Mouse (Mus musculus) ovary, postnatal 14 days (tissue): ENCODE results near the gene Sfr1.

ENCODE experiments used
- DNase-seq: peaks from one replicate; pipeline ENCODE4 v3.0.0; 2022; ENCODE audit warnings: low spot score

Gene Sfr1

DNA sequence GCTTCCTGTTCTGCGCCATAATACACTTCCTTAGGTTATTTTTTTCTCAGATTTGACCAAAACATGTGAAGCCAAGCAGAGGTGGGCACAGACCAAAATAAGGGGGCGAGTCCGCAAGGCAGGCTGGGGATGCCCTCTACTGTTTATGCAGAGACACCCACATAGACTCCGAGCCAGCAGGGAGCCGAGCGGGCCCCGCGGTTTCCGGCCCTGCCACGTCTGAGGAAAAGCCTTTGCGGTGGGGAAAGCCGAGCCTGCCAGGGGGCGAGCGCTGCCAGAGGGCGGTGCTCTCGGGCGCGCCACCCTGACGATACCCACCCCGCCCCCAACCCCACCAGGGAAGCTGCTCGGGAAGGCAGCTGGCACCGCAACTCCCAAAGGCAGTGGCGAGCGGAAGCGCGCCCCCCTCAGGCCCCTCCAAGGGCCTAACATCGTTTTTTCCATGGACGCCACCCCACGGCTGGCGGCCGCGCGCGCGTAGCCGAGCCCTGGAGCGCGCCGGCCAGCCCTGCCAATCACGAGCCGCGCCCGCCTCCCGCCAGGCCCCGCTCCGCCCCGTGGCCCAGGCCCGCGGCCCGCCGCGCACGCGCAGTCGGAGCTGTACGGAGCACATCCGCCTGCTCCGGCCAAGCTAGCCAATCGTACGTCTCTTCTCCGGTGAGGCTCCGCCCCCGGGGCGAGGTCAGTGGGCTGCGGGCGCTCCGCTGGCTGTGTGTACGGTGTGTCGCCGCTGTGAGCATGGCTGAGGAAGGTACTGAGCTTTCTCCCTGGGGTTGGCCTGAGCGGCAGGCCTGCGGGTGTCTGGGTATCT lies at the start of gene Sfr1:
Gene Sfr1, plus strand, starts transcription at position 612 of the 811 bp plus-strand sequence.
- peak; percentile 99 for DNase-seq

DNA sequence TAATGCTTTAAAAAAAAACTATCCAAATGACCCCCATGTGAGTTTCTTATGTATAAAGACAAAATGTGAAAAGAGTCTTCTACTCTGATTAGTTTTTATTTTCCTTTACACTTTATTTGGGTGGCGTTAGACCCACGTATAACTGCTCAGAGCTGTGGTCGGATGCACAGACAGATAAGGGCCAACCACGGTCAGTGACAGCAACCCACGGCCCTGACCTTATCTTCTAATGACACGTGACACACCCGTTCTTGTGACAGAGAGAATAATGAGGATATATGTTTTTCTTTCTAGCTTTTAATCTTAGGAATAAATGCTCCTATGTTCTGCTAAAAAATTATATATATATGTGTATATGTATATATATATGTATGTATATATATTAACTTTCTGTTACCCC lies 41.9 kb upstream of the Sfr1 start:
- DNase-seq = no peak

DNA sequence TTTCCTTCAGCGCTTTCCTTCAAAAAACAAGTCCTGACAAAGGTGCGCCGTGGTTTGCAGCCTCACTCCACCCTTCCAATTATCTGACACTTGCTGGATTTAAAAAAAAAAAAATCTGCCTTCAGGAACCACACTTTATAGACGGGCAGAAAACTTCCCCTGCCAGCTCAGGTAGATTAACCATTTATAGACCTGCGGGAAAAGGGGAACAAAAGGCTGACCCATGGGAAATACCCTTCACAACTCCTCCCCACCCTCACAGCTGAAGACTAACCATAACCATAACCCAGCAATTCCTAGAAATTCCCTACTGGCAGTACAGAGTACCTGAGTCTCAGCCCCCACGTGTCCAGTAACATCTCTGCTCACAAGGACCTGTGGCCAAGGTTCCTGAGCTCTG lies 39.5 kb upstream of the Sfr1 start, which contains the start of gene Col17a1:
Gene Col17a1, minus strand, starts transcription at position 101 of the 400 bp plus-strand sequence.
- no peak for DNase-seq

DNA sequence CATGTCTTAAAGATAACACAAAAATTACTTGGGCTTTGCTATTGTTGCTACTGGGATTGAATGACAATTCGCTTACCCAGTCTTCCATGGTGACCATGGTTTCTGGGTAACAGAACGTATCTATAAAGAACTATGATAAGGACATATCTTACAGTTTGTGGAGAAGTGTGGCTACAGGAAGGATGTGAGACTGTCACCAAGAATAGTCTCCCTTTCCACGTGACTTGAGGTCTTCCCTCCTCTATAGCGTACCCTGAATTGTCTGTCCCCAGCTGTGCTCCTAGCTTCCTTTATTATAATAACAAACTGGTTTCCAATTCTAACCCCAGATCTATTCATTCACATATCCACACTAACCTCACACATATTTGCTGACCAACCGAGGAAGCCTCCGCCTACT lies 35.8 kb upstream of the Sfr1 start:
- no peak for DNase-seq

DNA sequence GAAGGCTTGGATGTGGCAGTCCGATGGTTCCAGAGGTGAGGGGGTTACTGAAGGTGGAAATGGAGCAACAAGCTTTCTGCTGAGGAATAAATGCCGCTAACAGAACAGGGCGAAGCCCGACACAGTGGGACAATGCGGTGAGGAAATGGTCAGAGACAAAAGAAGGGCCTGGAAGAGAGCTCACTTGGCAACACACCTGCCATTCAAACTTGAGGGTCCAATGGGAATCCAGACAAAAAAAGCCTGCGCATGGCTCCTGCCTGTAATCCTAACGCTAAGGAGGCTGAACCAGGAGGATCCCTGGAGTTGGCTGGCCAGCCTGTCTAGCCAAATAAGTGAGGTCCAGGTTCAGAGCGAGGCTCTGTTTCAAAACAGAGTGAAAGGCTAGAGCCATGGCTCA lies 35.1 kb upstream of the Sfr1 start:
- DNase-seq = no peak

DNA sequence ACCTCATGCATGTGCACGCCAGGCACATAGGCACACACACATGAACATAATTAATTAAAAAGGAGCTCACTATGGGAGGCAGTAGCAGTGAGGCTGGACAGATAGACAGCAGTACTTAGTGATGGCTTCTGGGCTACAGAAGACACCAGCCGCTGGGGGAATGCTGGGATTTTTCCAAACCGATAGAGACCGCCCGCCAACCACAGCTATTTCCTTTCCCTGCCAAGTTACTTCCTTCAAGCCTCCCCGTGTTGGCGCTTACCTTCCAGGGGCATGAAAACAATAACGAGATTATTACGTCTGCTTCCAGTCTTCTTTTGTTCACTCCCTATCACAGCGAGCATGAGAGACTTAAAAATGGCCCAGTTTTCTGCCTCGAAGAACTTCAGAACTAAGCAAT lies 34.4 kb upstream of the Sfr1 start:
- no peak for DNase-seq

DNA sequence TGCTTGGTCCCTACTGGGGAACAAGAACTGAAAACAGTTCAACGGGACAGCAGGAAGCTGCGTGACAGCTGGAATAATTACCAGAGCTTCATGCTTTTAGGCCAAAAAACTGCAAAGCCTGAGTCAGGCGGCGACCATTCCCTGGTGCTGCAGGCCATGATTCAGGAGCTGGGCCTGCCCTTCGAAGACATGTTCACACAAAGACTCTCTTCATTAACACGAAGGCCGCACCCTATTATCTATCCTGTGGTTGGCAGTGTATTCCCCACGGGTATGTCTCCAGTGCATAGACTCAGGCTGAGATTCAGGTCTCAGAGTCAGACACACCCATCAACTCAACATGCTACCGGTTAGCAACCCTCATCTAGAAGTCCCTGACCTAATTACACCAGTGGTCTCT lies 33.2 kb upstream of the Sfr1 start:
- no peak for DNase-seq

DNA sequence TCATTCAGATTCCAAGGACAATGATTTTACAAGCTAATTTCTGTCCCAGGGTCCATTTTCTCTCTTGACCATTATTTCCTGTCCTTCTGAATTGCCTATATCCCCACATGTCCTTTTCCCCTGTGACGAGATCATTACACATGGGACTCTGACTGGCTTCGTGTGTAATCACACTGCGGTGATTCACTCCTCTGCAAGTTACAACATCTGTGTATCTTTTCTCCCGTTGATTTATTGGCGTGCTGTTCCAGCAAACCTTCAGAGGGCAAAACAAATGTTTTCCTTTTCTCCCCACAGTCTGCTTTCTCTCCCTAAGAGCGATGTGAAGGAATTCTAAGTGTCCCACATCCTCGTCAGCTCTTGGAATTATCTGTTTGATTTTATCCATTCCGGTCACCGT lies 31.7 kb upstream of the Sfr1 start:
- DNase-seq = peak; percentile 13

DNA sequence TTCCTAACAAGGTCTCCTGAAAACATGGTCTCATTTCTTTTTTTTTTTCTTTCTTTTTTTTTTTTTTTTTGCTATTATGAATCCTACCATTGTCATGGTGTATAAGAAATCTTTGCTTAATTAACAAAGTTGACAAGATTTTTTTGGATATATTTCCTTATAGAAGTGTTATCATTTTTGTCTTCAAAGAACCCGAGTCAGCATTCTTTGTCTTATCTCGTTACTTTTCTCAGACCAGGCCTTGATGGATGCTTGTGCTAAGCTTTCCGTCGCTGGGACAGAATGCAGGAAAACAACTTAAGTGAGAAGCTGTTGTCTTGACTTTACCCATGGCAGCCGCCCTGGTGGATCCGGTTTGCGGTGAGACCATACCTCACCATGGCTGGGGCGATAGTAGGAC lies 31.0 kb upstream of the Sfr1 start:
- DNase-seq = no peak

DNA sequence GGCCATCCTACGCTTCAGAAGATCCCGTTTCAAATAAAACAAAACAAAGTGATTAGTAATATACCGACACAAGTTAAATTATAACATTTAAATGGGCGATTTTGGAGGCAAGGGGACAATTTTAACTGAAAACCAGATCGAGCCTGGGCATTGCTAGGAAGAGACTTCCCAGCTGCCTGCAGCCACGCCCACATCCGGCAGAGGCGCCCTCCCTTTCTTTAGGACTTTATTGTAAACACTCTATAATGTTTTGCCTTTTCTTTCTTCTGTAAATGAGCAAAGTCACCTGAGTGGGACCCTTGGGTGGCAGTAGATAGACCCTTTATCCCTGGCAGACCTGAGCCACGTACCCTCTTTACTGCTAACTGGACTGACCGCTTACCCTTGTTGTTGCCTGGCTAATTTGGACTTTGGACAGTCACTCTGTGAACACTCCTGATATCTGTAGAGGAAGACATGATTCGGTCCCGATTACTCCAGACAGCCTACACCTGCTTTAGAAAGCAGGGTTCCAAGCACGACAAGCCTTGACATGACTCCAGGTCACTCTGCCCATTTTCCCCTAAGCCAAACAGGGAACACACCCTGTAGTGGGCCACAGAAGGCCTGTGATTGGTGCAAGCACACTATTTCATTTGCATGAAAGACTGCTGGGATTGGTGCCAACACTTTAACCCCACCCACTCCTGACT lies 26.3 kb upstream of the Sfr1 start:
- DNase-seq = no peak

DNA sequence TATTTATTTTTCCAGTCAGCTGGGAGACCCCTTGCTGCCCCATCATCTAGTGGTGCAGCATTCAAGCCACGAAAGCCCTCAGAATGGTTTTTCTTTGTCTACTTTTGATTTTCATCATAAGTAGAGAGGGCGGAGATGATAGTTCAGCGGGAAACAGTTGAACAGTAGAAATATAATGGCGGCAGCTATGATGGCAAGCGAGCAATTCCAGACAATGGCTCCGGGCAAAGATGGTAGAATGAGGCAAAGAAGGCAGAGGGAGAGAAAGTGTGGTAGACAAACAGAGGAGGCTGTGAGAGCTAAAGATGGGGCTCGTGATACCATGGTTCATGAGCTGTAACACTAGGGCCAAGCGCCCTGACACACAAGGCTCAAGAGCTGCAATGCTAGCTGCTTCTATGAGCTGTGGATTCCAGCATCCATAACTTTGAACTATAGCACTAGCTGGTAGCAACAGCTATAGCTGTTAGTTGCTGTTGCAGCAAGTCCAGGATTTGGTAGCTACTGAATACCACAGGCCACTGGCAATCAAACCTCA lies 25.6 kb upstream of the Sfr1 start:
- no peak for DNase-seq

DNA sequence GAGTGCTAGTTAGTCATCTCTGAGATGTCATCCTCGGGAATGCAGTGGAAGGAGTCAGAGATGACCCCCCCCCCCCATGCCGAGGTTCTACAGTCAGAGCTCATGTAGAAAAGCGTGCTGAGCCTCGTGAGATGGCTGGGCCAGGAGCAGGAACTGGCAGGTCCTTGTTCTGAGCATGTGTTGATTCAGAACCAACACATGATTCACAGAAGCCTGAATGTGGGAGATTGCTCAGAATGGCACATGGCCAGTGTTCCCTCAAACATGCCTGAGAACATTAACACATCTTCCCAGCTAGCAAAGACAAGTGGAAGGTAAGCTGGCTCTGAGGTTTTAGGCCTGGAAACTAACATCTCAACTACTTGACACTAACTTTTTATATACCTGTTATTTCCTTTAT lies 21.1 kb upstream of the Sfr1 start:
- DNase-seq = no peak

DNA sequence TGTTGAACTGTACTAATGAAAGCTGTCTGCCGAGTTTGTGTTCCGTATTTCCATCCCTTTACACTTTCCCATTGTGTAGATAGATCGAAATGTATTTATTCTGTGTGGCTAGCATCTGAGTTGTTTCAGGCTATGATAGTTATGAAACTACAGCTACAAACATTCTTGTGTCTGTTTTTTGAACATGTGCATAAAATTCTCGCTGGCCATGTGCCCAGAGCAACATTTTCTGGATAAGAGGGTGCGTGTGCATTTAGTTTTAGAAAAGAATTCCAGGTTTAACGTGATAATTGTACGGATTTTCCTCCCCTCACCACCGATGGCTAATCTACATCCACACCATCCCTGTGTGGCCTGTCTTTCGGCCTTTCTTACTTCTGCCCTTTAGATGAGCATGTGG lies 18.0 kb upstream of the Sfr1 start:
- no peak for DNase-seq

DNA sequence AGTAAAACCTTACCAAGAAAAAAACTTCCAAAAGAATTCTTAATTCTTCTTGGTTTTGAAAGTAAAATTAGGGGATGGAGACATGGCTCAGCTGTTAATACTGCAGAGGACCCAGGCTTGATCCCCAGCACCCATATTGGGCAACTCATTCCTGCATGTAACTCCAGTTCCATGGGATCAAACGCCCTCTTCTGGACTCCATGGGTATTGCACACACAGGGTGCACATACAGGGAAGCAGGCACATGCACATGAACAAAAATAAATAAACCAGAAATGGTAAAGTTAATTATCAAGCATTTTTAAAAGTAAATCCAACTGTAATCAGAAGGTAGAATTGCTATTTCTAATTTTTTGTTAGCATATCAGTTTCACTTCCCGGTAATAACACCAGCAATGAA lies 15.3 kb upstream of the Sfr1 start:
- no peak for DNase-seq

DNA sequence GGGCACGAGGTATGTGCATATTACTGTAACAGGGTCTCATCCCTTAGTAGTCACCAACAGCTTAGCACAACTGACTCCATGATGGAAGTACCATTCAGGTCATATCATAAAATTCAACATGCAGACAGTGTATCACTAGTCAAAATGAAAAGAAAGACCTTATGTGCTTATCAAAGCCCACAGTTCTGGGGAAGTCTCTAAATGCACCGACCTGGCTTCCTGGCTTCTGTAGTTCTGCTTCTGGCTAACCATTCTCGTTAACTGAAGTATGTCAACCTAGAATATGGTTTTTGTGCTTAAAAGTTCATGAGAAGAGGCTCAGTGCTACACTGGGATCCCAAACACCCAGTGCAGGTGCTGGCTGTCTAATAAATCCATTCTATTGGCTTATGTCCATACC lies 12.3 kb upstream of the Sfr1 start:
- no peak for DNase-seq

DNA sequence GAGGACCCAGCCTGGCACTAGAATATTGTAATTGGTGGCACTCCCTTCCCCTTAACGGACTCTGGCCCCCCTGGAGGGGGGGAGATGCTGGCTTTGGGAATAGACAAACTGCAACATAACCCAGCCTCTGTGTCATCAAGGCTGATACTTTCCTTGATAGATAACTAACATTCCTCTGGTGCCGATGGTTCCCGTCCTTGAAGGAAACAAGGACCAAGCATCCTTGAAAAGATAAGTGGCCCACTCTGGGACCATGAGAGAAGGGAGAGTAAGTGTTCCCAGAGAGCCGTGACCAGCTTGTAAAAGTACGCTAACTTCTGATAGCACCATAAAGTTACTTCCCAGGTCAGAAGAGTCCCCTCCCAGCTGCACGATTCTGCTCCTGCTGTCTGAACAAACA lies 9.0 kb upstream of the Sfr1 start:
- DNase-seq = no peak

DNA sequence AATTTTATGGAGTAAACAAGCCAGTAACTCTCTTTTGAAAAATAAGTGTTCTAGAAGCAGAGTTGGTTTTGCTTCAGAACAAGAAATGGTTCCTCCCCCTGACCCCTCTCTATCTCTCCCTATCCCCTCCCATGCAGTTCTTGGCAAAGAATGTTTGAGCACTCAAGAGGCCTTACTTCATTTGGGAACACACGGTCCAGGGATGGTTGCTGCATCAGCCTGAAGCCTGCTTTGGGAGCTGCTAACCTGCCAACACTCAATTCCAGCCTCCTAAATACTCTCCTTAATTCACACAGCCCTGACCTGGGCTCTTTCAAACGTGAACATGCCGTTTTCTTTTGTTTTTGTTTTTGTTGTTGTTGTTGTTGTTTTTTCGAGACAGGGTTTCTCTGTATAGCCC lies 6.6 kb upstream of the Sfr1 start:
- DNase-seq = no peak

DNA sequence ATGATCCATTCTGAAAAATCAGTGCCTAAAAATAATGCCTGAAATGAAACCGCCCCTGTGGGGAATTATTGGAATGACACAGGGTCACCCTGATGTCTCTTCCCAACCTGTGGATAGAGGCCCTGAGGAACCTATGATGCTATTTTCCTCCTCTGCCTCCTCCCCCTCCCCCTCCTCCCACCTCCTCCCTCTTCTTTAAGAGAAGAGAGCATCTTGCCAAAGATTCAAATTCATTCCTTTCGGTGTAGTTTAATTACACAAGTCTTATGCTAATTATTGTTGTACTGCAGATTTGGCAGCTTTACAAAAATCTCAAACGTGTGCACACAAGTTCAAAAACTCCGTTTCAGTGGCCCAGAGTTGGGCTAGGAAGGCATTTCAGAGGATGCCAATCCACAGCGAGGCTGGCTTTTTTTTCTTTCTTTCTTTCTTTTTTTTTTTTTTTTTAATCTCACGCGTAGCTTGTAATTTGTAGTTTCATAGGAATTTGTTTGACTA lies 5.8 kb upstream of the Sfr1 start:
- DNase-seq = no peak

DNA sequence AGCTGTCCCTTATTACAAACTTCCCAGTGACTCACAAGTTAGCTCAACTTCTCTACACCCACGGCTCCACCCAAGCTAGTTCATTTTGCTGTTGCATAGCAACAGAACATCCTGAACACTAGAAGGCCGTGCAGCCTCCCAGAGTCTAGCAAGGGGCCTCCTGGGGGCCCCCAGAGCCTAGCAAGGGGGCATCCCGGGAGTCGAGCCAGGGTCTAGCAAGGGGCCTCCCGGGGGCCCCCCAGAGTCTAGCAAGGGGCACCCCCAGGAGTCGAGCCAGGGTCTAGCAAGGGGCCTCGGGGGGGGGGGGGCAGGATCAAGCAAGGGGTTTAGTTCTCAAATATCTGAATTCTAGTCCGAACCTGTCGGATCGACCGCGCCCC lies 801 bp upstream of the Sfr1 start:
- peak; percentile 53 for DNase-seq

DNA sequence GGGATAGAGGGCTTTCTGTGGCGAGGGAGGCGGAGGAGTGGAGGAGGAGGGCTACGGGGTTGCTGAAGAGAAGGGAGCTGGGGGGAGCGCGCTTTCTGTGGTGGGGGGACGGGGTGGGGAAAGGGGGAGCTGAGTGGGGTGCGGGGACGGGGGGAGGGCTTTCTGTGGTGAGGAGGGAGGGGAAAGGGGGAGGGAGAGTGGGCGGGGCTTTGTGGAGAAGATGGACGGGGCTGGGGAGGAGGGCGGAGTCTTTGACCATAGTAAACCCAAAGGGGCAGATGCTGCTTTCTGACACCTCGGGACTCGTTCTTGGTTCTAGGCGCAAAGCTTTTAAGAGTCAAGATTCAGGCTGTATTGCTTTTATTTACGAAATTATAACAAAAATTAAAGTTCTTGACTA lies 449 bp downstream of the Sfr1 start:
- DNase-seq = peak; percentile 34

DNA sequence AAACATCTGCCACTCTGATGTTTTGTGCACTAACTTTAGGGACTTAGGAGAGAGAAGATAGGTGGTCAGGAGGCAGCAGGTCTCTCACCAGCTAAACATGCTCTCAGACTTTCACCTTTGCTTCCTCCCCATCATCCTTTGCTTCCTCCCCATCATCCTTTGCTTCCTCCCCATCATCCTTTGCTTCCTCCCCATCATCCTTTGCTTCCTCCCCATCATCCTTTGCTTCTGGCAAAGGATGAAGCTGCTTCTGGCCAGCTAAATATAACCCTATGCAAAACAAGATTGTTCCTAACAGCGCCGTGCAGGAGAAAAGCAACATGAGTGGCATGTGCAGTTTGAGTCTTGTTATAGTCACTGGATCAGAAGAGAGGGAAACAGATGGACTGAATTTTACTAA lies 15.6 kb downstream of the Sfr1 start:
- no peak for DNase-seq

DNA sequence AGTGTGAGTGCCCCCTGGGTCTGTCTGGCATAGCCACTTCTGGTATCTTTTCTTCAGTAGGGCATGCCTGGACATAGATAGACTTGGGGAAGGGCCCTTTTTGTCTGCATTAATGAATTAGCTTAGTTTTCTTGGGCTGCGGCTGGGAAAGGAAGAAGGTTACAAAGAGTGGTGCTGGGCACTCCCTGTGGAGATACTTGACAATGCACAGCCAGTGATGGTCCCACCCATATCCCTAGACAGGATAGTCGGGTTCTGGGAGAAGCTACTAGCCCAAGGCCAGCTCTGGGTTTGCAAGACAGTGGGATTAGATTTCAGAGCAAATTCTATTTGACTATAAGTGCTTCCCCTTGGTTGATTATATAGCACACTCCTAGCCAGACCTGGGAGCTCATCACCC lies 17.5 kb downstream of the Sfr1 start:
- no peak for DNase-seq

DNA sequence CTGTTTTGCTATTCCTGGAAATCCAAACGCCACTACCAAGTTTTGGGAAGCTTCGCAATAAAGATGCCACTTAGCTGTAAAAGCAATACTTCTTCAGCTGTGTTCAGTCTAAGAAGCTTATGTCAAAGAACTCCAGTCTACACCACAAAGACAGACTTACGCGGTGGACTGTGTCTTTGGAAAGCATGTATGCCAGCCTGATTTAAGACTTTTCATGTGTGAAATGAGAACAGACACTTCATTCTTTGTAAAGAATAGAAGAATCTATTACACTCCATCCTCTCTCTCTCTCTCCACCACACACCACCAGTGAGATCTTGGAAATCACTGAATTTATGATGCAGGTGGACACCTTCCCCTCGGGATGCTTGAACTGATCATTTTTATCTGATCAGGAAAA lies 18.9 kb downstream of the Sfr1 start:
- no peak for DNase-seq
